ENCODE assay signal across 10 mouse cellular contexts in genomic region chr2:178303453-178304187, GRCm38 (mm10).
DNase-seq lines count a peak whose midpoint lies in the region; ATAC-seq and TF ChIP-seq lines count a peak whose summit lies in the region.
"Had no signal": no experiment of that assay in that cellular context is flagged by ENCODE, and none has a peak within 500 bp of the region (broad histone marks: within the 10 kb centered on the region; RNA-seq: fewer than 3 reads in every experiment).

No protein-coding gene starts in this region.

- H3K9me3 ChIP-seq in forebrain, embryonic 16.5 days (ENCODE audit: control insufficient read depth, low read length): no peaks in the 10 kb centered on the region
- no peaks in the 10 kb centered on the region for H3K9me3 ChIP-seq in neural tube, embryonic 12.5 days
- no peaks in the 10 kb centered on the region for H3K9me3 ChIP-seq in liver, postnatal 0 days (ENCODE audit: low read length)
- H3K9me3 ChIP-seq: embryonic facial prominence, embryonic 13.5 days; heart, embryonic 12.5 days had no signal

- no peak for TF ChIP-seq CTCF in liver, postnatal 0 days (IDR thresholded peaks at IDR 0.05; ENCODE audit: low read depth)

- H3K4me1 ChIP-seq in forebrain, embryonic 16.5 days (replicated peaks; ENCODE audit: control insufficient read depth, insufficient read depth, low read length): peaks cover 21% of the 10 kb centered on the region
- H3K4me1 ChIP-seq in neural tube, embryonic 12.5 days: peaks cover 30% of the 10 kb centered on the region
- H3K4me1 ChIP-seq in liver, postnatal 0 days (ENCODE audit: insufficient read depth): no peaks in the 10 kb centered on the region
- H3K4me1 ChIP-seq: heart, embryonic 12.5 days had no signal

- WGBS in forebrain, embryonic 16.5 days: 41% methylated on average over 8 of the region's 8 CpGs
- 48% methylated on average over 8 of the region's 8 CpGs for WGBS in neural tube, embryonic 12.5 days
- WGBS in liver, postnatal 0 days (ENCODE audit: insufficient replicate concordance): 68% methylated on average over 8 of the region's 8 CpGs

- H3K4me3 ChIP-seq in forebrain, embryonic 16.5 days (replicated peaks; ENCODE audit: low read length): no peak overlapping the region
- no peak overlapping the region for H3K4me3 ChIP-seq in neural tube, embryonic 12.5 days
- H3K4me3 ChIP-seq in liver, postnatal 0 days (ENCODE audit: low read depth, low read length): no peak overlapping the region
- H3K4me3 ChIP-seq: embryonic facial prominence, embryonic 13.5 days; heart, embryonic 12.5 days had no signal

- no peak for TF ChIP-seq EP300 in liver, postnatal 0 days (IDR thresholded peaks at IDR 0.05; ENCODE audit: low read depth)

- H3K9ac ChIP-seq in forebrain, embryonic 16.5 days (replicated peaks; ENCODE audit: low read depth, low read length): no peak overlapping the region
- H3K9ac ChIP-seq in neural tube, embryonic 12.5 days: no peak overlapping the region
- no peak overlapping the region for H3K9ac ChIP-seq in liver, postnatal 0 days (replicated peaks)
- H3K9ac ChIP-seq: embryonic facial prominence, embryonic 13.5 days; heart, embryonic 12.5 days had no signal

- no peaks in the 10 kb centered on the region for H3K27me3 ChIP-seq in forebrain, embryonic 16.5 days (replicated peaks; ENCODE audit: control insufficient read depth, insufficient read depth, low read length)
- H3K27me3 ChIP-seq in neural tube, embryonic 12.5 days (replicated peaks): no peaks in the 10 kb centered on the region
- no peaks in the 10 kb centered on the region for H3K27me3 ChIP-seq in liver, postnatal 0 days (ENCODE audit: insufficient read depth, low read length)
- H3K27me3 ChIP-seq: embryonic facial prominence, embryonic 13.5 days had no signal

- peak overlapping the region; percentile 80 for H3K27ac ChIP-seq in forebrain, embryonic 16.5 days (ENCODE audit: low read length)
- H3K27ac ChIP-seq in neural tube, embryonic 12.5 days: no peak overlapping the region
- H3K27ac ChIP-seq in liver, postnatal 0 days (ENCODE audit: low read depth): no peak overlapping the region
- H3K27ac ChIP-seq: embryonic facial prominence, embryonic 13.5 days had no signal

- H3K4me2 ChIP-seq in forebrain, embryonic 16.5 days (ENCODE audit: low read length): peak overlapping the region; percentile 24; the same call in 1 of the 2 replicates
- peak overlapping the region; percentile 20; the same call in 1 of the 2 replicates for H3K4me2 ChIP-seq in neural tube, embryonic 12.5 days (replicated peaks)
- no peak overlapping the region for H3K4me2 ChIP-seq in liver, postnatal 0 days (ENCODE audit: low read depth, low read length)
- H3K4me2 ChIP-seq: embryonic facial prominence, embryonic 13.5 days; heart, embryonic 12.5 days had no signal

- DNase-seq in brain, embryonic 18.5 days (ENCODE audit: low read depth, low spot score): peak; percentile 79
- peak; percentile 35 to 41 for DNase-seq in layer of hippocampus, postnatal 25 days (ENCODE audit: extremely low spot score in 1 of 2, low spot score in 1 of 2)
- DNase-seq in kidney, postnatal 25 days: no peak
- DNase-seq in liver, postnatal 0 days: no peak
- DNase-seq in kidney, postnatal 36 days: no peak
- no peak for DNase-seq in gastrocnemius, adult 8-10 months (ENCODE audit: low spot score in 2 of 2)

- peak; percentile 75 for ATAC-seq in forebrain, embryonic 16.5 days
- ATAC-seq in neural tube, embryonic 12.5 days (ENCODE audit: low FRiP score, low read depth): peak; percentile 79
- ATAC-seq in liver, postnatal 0 days: no peak

- H3K36me3 ChIP-seq in forebrain, embryonic 16.5 days (ENCODE audit: control insufficient read depth, insufficient read depth): 0 out of 2 replicates have a peak, but pooled peaks cover 3% of the 10 kb centered on the region
- peaks cover 3% of the 10 kb centered on the region; the same call in 1 of the 2 replicates for H3K36me3 ChIP-seq in neural tube, embryonic 12.5 days
- no peaks in the 10 kb centered on the region for H3K36me3 ChIP-seq in liver, postnatal 0 days (replicated peaks; ENCODE audit: insufficient read depth, low read length)
- H3K36me3 ChIP-seq: embryonic facial prominence, embryonic 13.5 days; heart, embryonic 12.5 days had no signal

Comparison
In these comparisons a context has a peak if more than half of its experiments do, and no peak if none do; other contexts are left out.
1. DNase-seq: peak in brain, embryonic 18.5 days (single experiment) and layer of hippocampus, postnatal 25 days (2 of 2); none in kidney, postnatal 25 days (0 of 2), liver, postnatal 0 days (single experiment), kidney, postnatal 36 days (0 of 2) and gastrocnemius, adult 8-10 months (0 of 2).